Mouse (Mus musculus) heart, postnatal 36 days (tissue): ENCODE results near the gene Hbp1. TPM values are rescaled to one million over a fixed set of nuclear protein-coding genes. Genes with fewer than 3 reads are reported as not detected.

ENCODE experiments used
- total RNA-seq, 2 experiments: library from RNA; stranded (reverse); gene quantifications; 2 replicates each; pipeline ENCODE4 v1.2.3; 2021

Hbp1 gene
- total RNA-seq, 2 experiments from 2014 or later = 82.7 to 98.0 TPM

Other genes with a start within 250 kb of the Hbp1 start
- 10 to 100 TPM; 11.1 to 24.8 TPM for gene Gpr22, start 236.6 kb downstream of the Hbp1 start, total RNA-seq
- gene Prkar2b, start 110.8 kb upstream of the Hbp1 start, total RNA-seq = 1 to 10 TPM; 2.5 to 9.3 TPM